Mouse (Mus musculus) heart, postnatal 0 days (tissue): ENCODE results near the gene Susd1.

Source experiments
- CTCF ChIP-seq: IDR thresholded peaks from 2 replicates; pipeline ENCODE4 v1.5.1; 2016; ENCODE audit warnings: antibody characterized with exemption, control low read depth, low read depth
- EP300 ChIP-seq: IDR thresholded peaks from 2 replicates; pipeline ENCODE4 v1.6.1; 2016; ENCODE audit warnings: antibody characterized with exemption, low read depth

DNA sequence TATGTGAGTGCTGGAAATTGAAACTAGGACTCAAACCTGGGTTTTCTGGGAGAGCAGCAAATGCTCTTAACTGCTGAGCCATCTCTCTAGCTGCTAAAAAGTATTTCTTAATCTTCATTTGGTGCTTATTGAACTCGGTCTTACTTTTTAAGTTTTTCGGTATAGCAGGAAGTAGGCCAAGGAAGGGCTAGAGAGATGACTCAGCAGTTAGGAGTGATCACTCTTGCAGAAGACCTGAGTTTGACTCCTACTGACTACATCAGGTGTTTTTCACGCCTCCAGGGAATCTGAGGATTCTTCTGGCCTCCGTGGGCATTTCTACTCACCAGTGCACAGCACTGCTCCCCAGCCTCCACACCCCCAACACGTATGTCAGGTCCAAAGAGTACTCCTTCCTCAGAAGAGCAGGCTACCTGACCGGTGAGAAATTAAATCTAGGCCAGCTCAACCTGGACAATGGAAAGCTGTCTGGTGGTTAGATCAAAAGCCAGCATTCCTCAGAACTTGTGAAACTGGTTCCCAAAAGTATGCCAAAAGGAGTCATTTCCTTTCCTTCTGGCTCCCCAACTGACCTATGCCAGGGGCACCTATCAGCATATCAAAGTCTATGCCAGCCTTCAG lies 11.9 kb upstream of the Susd1 start:
- no peak for TF ChIP-seq CTCF
- no peak for TF ChIP-seq EP300
